Mouse (Mus musculus) G1E (cell line): ENCODE measurements around the gene Ptpn11. TPM values are rescaled to one million over a fixed set of nuclear protein-coding genes. Genes with fewer than 3 reads are reported as not detected.

Experiments used
- ATAC-seq: 2 replicates; pipeline ENCODE4 v1.8.0; 2016; ENCODE audit warnings: mild to moderate bottlenecking; ENCODE audit not compliant: insufficient number of reproducible peaks, poor library complexity, low FRiP score, severe bottlenecking; ENCODE audit errors: extremely low read depth
- DNase-seq: peaks from one replicate; pipeline ENCODE4 v3.0.0; 2012; ENCODE audit warnings: low spot score
- H3K27me3 ChIP-seq: 2 replicates; pipeline ENCODE4 v1.6.1; 2012; ENCODE audit warnings: mild to moderate bottlenecking, low read length, inconsistent platforms; ENCODE audit not compliant: insufficient read depth
- H3K36me3 ChIP-seq: replicated peaks from 2 replicates; pipeline ENCODE3; 2012; ENCODE audit warnings: mild to moderate bottlenecking, inconsistent platforms
- H3K4me1 ChIP-seq: 2 replicates; pipeline ENCODE4 v1.6.1; 2012; ENCODE audit warnings: low read depth, low read length, inconsistent platforms, mixed read lengths; ENCODE audit not compliant: insufficient read depth
- H3K4me3 ChIP-seq: 2 replicates; pipeline ENCODE4 v1.5.1; 2012; ENCODE audit warnings: low read depth, mild to moderate bottlenecking, inconsistent platforms, low read length, moderate library complexity, mixed read lengths
- H3K9me3 ChIP-seq: replicated peaks from 2 replicates; pipeline ENCODE4 v1.6.1; 2012; ENCODE audit warnings: inconsistent platforms
- CTCF ChIP-seq: IDR thresholded peaks from 2 replicates; pipeline ENCODE4 v1.5.1; 2012; ENCODE audit warnings: low read depth, low read length, inconsistent platforms, mixed read lengths
- GATA1 ChIP-seq: IDR thresholded peaks from 2 replicates; pipeline ENCODE4 v1.6.1; 2012; ENCODE audit warnings: borderline replicate concordance, low read length, inconsistent platforms, mixed read lengths
- GATA2 ChIP-seq: IDR thresholded peaks from 2 replicates; pipeline ENCODE4 v1.6.1; 2012; ENCODE audit warnings: low read depth, low read length, inconsistent platforms, borderline replicate concordance
- POLR2AphosphoS5 ChIP-seq: IDR thresholded peaks from 2 replicates; pipeline ENCODE4 v1.6.1; 2012; ENCODE audit warnings: low read depth, low read length, inconsistent platforms; ENCODE audit not compliant: insufficient replicate concordance
- TAL1 ChIP-seq: conservative IDR thresholded peaks from 2 replicates; pipeline ENCODE4 v1.6.1; 2012; ENCODE audit warnings: low read depth, low read length, inconsistent platforms, mixed read lengths
- polyA plus RNA-seq: library from polyadenylated mRNA; stranded (reverse); fragments of >175 nt; gene quantifications from 2 replicates; pipeline ENCODE4 v1.2.3, GENCODE M21; 2012
- total RNA-seq, 2 experiments: library from RNA; stranded (forward) in 1 of 2; stranded (reverse) in 1 of 2; fragments of 200-1000 nt in 1 of 2; fragments of >200 nt in 1 of 2; fragmentation: Nextera tagmentation in 1 of 2; gene quantifications; 2 replicates each; pipeline ENCODE4 v1.2.3; 2014 to 2017

Gene Ptpn11
- total and polyA plus RNA-seq, 3 experiments: 28.6 to 43.0 (median 28.8) TPM

DNA sequence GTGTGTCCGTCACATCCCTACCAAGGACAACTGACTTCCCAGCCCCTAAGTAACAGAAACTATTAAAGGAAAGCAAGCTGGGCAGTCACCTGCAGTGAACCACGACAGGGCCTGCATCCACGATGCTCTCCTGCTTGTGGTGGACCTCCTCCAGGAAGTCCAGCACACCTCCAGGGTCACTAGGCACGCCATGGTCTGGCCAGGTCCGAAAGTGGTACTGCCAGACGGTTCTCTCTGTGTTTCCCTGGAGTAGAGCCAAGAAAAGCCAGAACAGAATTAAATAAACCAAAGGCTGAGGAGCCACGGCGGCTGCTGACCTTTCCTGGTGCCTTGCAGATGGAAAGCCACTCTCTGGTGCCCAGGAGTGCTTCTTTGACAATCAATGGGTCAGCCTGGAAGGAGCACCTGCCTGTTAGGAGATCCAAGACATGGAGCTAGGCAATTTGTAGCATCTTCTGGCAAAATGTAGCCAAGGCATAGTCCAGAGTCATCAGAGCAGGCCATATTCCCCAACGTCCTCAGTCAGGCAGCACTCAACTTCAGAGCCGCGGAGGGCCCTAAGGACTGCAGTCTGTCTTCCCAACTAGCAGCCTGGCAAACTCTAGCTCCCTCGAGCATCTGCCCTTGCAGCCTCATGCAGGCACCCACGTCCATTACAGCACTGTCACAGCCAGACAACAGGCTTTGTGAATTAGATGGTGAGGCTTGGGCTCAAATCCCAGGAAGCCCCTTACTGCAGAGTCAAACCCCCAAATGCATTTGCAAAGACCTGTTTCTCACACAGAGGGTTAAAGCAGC is 46.6 kb downstream of the Ptpn11 start:
- Histone ChIP-seq H3K4me1 (peaks cover 7% of the 10 kb centered on the region), H3K4me3 (no peak overlapping the region), H3K9me3 (no peaks in the 10 kb centered on the region), H3K27me3 (no peaks in the 10 kb centered on the region), H3K36me3 (peaks cover 97% of the 10 kb centered on the region)
- ATAC-seq: no peak
- TF ChIP-seq CTCF (no peak), GATA2 (no peak), TAL1 (no peak), POLR2AphosphoS5 (no peak), GATA1 (no peak)
- DNase-seq: no peak

GRCm38 (mm10) chr5:121142431-121143119 is 48.6 kb downstream of the Ptpn11 start:
- no peaks in the 10 kb centered on the region for H3K9me3 ChIP-seq
- no peak for ATAC-seq
- peaks cover 97% of the 10 kb centered on the region for H3K36me3 ChIP-seq
- no peak for DNase-seq
- H3K4me3 ChIP-seq: no peak overlapping the region
- TF ChIP-seq GATA1 (no peak), GATA2 (no peak), CTCF (no peak), POLR2AphosphoS5 (no peak), TAL1 (no peak)
- H3K27me3 ChIP-seq: no peaks in the 10 kb centered on the region
- H3K4me1 ChIP-seq: peaks cover 7% of the 10 kb centered on the region

DNA sequence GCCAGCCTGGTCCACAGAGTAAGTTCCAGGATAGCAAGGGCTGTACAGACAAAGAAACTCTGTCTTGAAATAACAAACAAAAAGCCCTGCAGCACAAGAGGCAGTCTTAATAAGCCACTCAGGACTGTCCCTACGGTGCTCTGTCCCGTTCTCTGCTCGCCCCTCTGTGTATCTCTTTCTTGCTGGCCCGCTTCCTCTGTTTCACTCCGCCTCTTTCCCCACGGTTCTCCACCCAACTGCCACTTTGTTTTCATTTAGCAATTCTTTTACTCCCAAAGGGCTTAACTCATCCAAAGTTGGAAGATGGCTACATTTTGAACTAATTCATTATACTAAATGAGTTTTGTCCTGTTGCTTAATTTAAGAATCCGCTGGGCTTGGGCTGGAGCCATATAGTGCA is 50.9 kb downstream of the Ptpn11 start:
- peaks cover 7% of the 10 kb centered on the region for H3K4me1 ChIP-seq
- H3K36me3 ChIP-seq: peaks cover 96% of the 10 kb centered on the region

GRCm38 (mm10) chr5:121137125-121137524 is 54.1 kb downstream of the Ptpn11 start:
- Histone ChIP-seq H3K36me3 (peaks cover 96% of the 10 kb centered on the region), H3K9me3 (no peaks in the 10 kb centered on the region), H3K4me1 (no peaks in the 10 kb centered on the region), H3K4me3 (no peak overlapping the region), H3K27me3 (no peaks in the 10 kb centered on the region)
- DNase-seq: no peak
- TF ChIP-seq CTCF (no peak), POLR2AphosphoS5 (no peak), GATA1 (no peak), GATA2 (no peak), TAL1 (no peak)
- no peak for ATAC-seq

More for the DNA sequence above, 50.9 kb downstream of the Ptpn11 start:
- no peak for TF ChIP-seq TAL1
- TF ChIP-seq GATA1: no peak
- TF ChIP-seq CTCF: no peak
- TF ChIP-seq GATA2: no peak
- TF ChIP-seq POLR2AphosphoS5: no peak
- Histone ChIP-seq H3K9me3 (no peaks in the 10 kb centered on the region), H3K27me3 (no peaks in the 10 kb centered on the region), H3K4me3 (no peak overlapping the region)
- DNase-seq (no peak), ATAC-seq (no peak)

GRCm38 (mm10) chr5:121131801-121132200 is 59.4 kb downstream of the Ptpn11 start:
- TF ChIP-seq GATA2: no peak
- no peak for TF ChIP-seq GATA1
- no peak for TF ChIP-seq TAL1
- TF ChIP-seq CTCF: no peak
- TF ChIP-seq POLR2AphosphoS5: no peak
- Histone ChIP-seq H3K9me3 (no peaks in the 10 kb centered on the region), H3K27me3 (no peaks in the 10 kb centered on the region), H3K4me1 (no peaks in the 10 kb centered on the region), H3K4me3 (no peak overlapping the region), H3K36me3 (peaks cover 76% of the 10 kb centered on the region)
- DNase-seq (no peak), ATAC-seq (no peak)

- Histone ChIP-seq H3K9me3 (no peaks in the 10 kb centered on the region), H3K4me1 (peaks cover 12% of the 10 kb centered on the region), H3K36me3 (peaks cover 50% of the 10 kb centered on the region), H3K4me3 (no peak overlapping the region), H3K27me3 (no peaks in the 10 kb centered on the region)
- ATAC-seq (no peak), DNase-seq (no peak)
- TF ChIP-seq GATA2: no peak
- TF ChIP-seq POLR2AphosphoS5: no peak
- no peak for TF ChIP-seq GATA1
- TF ChIP-seq CTCF: no peak
- TF ChIP-seq TAL1: no peak
These were observed 61.9 kb downstream of the Ptpn11 start for GRCm38 (mm10) chr5:121129254-121129653.
